Mouse (Mus musculus): ENCODE results near the gene Pick1. TPM values are rescaled to one million over a fixed set of nuclear protein-coding genes. Genes with fewer than 3 reads are reported as not detected.
A peak's percentile ranks its signal among the peaks of the same experiment; 100 is the strongest.

Gene Pick1
- 33.8 and 37.6 TPM in 2 replicates for polyA plus RNA-seq (2016; fragmentation: Nextera tagmentation; extraction: Ambion mirVana)

DNA sequence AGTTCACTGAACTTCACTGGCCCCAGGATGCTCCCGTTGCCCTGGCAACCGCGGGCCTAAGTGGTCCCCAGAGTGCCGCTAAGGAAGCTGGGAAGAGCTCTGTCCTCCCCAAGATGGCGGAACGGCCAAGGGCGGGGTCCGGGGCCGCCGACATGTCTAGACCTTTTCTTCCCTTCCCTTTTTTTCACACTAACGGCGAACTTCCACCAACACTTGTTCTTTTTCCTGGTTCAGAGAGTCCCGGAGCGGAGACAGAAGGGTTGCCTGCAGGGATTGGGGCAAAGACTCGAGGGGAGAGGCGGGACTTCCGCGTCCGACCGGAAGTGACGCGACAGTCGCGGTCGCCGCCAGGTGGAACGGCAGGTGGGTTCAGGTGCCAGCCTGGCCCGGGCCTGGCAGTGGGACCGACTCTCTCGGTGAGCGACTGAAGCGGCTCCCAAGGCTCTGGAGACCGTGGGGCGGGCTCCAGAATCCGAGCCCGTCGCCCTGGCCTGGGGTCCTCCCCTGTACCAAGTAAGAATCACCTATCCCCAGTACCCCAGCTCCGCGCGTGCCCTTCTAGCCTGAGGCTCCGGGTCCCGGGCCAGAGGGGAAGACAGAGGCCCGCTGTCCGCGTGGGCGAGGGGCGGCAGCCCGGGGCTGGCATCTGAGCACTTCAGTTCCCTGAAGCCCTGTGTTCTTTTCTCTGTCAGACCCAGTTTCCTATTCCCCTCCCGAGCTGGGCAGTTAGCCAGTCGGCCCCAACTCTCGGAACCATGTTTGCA lies at the start of gene Pick1, which contains the start of gene Gm49486:
Gene Pick1 (plus strand): TSS at position 116 of the 764 bp plus-strand sequence.
Gene Gm49486 (plus strand): TSS at position 334 of the 764 bp plus-strand sequence.
- peak; percentile 82 for ATAC-seq (ENCODE audit: insufficient number of reproducible peaks, low FRiP score)

DNA sequence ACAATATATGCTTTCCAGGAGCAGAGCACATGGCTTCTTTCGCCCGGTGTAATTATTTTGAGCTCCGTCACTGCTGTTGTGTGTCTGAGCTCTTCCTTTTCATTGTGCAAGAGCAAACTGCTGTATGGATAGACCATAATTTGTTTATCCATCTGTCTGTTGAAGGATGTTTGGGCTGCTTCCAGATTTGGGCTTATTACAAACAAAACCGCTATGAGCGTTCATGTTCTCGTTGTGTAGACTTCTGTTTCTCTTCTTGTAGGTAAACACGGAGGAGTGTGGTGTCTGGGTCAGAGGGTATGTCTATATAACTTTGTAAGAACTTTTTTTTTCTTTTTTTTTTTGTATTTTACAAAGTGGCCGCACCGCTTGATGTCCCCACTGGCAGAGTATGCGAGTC lies 43.8 kb upstream of the Pick1 start:
- H3K4me3 ChIP-seq: no peak overlapping the region
- H3K27me3 ChIP-seq (replicated peaks): 0 out of 2 replicates have a peak, but pooled peaks cover 9% of the 10 kb centered on the region
- H3K36me3 ChIP-seq: no peaks in the 10 kb centered on the region
- H3K9ac ChIP-seq: no peak overlapping the region
- ATAC-seq (ENCODE audit: insufficient number of reproducible peaks, low FRiP score): no peak
- H3K9me3 ChIP-seq (replicated peaks): no peaks in the 10 kb centered on the region
- H3K4me1 ChIP-seq (replicated peaks): no peaks in the 10 kb centered on the region
- H3K4me2 ChIP-seq: no peak overlapping the region
- H3K27ac ChIP-seq (ENCODE audit: poor library complexity, severe bottlenecking): no peak overlapping the region
- WGBS: 82% methylated on average over 10 of the region's 10 CpGs

More for the DNA sequence above, at the start of gene Pick1, which contains the start of gene Gm49486:
- Histone ChIP-seq H3K9ac (peak within 1 kb of the TSS; percentile 94), H3K4me3 (peak within 1 kb of the TSS; percentile 90), H3K9me3 (replicated peaks) (no peaks in the 10 kb centered on the region), H3K4me1 (replicated peaks) (peaks cover 8% of the 10 kb centered on the region), H3K27me3 (replicated peaks) (no peaks in the 10 kb centered on the region; the same call in 1 of the 2 replicates), H3K36me3 (peaks cover 24% of the 10 kb centered on the region), H3K27ac (ENCODE audit: poor library complexity, severe bottlenecking) (peak within 1 kb of the TSS; percentile 96), H3K4me2 (peak within 1 kb of the TSS; percentile 99)
- WGBS: 2% methylated on average over 51 of the region's 51 CpGs

DNA sequence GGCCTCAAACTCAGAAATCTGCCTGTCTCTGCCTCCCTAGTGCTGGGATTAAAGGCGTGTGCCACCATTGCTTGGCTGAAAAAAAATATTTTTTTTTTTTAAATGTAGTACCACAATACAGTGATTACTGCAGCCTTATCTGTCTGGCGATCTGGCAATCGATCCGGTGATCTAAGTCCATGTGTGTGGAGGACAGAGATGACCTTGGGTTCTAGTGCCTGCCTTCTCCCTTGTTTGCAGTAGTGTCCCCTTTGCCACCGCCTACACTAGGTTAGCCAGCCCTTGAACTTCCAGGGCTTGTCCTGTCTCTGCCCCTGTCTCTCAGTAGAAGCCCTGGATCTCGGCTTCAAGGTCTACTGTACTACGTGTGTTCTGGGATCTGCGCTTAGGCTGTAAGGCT lies 41.2 kb upstream of the Pick1 start:
- Histone ChIP-seq H3K9ac (no peak overlapping the region), H3K4me2 (no peak overlapping the region), H3K9me3 (replicated peaks) (0 out of 2 replicates have a peak, but pooled peaks cover 3% of the 10 kb centered on the region), H3K36me3 (no peaks in the 10 kb centered on the region), H3K27ac (ENCODE audit: poor library complexity, severe bottlenecking) (no peak overlapping the region), H3K4me3 (no peak overlapping the region), H3K27me3 (replicated peaks) (no peaks in the 10 kb centered on the region), H3K4me1 (replicated peaks) (peaks cover 7% of the 10 kb centered on the region)
- no peak for ATAC-seq (ENCODE audit: insufficient number of reproducible peaks, low FRiP score)
- WGBS: 84% methylated on average over 8 of the region's 8 CpGs

DNA sequence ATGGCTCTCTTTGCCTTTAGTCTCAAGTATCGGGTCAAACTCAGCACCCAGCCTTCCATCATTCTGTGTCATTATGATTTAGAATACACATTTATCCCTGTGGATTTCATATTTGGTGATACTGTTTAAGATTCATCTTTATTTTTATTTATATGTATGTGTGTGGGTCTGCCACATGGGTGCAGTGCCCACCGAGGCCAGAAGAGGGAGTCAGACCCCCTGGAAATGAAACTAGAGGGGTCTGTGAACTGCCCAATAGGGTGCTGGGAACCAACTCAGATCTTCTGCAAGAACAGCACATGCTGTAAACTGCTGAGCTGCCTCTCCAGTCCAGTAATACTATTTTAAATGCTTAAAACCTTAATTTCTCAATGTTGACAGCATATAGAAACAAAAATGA lies 37.5 kb upstream of the Pick1 start:
- Histone ChIP-seq H3K4me2 (no peak overlapping the region), H3K27me3 (replicated peaks) (no peaks in the 10 kb centered on the region), H3K4me1 (replicated peaks) (peaks cover 39% of the 10 kb centered on the region), H3K36me3 (no peaks in the 10 kb centered on the region), H3K9me3 (replicated peaks) (0 out of 2 replicates have a peak, but pooled peaks cover 3% of the 10 kb centered on the region), H3K27ac (ENCODE audit: poor library complexity, severe bottlenecking) (no peak overlapping the region), H3K4me3 (no peak overlapping the region), H3K9ac (no peak overlapping the region)
- ATAC-seq (ENCODE audit: insufficient number of reproducible peaks, low FRiP score): no peak
- WGBS: 94% methylated on average over 2 of the region's 2 CpGs

DNA sequence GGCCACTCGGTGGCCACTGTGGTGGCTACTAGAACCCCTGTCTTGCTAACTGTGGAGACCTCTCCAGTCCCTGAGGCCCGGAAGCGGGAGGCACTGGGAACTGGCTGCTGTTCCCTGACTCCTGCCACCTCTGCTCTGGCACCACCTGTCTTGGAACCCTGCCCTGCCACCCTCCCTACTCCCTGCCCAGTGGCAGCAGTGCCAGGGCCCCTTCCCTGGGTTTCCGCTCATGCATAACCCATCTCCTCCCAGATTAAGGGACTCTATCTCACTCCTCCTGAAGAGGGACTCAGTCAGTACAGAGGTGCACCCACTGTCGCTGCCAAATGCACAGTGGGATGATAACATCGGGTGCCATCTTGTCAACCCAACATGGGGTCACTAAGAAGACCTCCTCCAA lies 36.5 kb upstream of the Pick1 start:
- Histone ChIP-seq H3K9me3 (replicated peaks) (0 out of 2 replicates have a peak, but pooled peaks cover 3% of the 10 kb centered on the region), H3K4me3 (no peak overlapping the region), H3K9ac (no peak overlapping the region), H3K4me2 (no peak overlapping the region), H3K27me3 (replicated peaks) (no peaks in the 10 kb centered on the region), H3K36me3 (no peaks in the 10 kb centered on the region), H3K4me1 (replicated peaks) (peaks cover 39% of the 10 kb centered on the region), H3K27ac (ENCODE audit: poor library complexity, severe bottlenecking) (no peak overlapping the region)
- ATAC-seq (ENCODE audit: insufficient number of reproducible peaks, low FRiP score): no peak
- WGBS: 87% methylated on average over 6 of the region's 6 CpGs

DNA sequence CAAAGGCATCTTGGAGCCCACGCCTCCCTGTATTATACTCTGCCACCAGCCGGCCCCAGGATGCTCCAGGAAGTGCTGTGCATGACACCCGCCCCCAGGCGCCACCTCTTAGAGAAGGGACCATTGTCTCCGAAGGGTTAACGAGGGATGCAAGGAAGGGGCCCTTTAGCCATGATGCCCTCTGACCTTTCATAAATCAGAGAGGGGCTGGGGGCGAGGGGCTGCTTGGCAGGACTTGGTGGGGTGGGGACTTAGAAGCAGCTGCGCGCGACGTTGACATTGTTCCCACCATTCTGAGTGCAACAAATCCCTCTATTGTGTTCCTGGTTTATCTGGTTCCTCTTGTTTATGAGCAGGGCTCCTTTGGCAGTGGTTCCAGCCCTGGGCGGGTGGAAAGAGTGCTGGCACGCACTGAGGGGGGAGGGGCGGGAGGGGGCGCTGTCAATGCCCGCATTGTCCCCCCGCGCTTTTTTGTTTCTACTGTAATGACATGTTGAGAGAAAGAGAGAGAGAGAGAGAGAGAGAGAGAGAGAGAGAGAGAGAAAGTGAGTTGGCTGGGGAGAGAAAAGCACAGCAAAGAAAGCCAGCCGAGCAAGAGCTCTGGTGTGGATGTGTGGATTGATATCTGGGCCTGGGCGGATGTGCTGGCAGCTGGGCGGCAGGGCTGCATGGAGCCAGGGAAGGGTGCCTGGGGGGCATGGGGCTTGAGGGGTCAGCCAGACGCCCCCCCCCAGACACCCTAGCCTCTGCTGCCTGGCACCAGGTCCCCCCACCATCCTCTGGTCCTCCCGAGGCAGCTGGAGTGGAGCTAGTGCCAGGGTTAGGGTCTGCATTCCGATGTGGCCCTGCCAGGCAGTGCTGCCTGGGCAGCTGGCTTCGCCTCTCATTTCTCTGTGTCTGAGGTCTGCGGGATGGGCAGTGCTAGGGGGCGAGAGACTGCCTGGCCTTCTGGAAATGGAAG lies 35.8 kb upstream of the Pick1 start:
- Histone ChIP-seq H3K9ac (0 out of 2 replicates have a peak overlapping the region, but pooled peaks have one; percentile 48), H3K4me2 (peak overlapping the region; percentile 41), H3K4me3 (no peak overlapping the region), H3K9me3 (replicated peaks) (0 out of 2 replicates have a peak, but pooled peaks cover 3% of the 10 kb centered on the region), H3K27ac (ENCODE audit: poor library complexity, severe bottlenecking) (peak overlapping the region; percentile 70), H3K4me1 (replicated peaks) (peaks cover 39% of the 10 kb centered on the region), H3K27me3 (replicated peaks) (no peaks in the 10 kb centered on the region), H3K36me3 (no peaks in the 10 kb centered on the region)
- peak; percentile 74 for ATAC-seq (ENCODE audit: insufficient number of reproducible peaks, low FRiP score)
- WGBS: 42% methylated on average over 27 of the region's 27 CpGs

DNA sequence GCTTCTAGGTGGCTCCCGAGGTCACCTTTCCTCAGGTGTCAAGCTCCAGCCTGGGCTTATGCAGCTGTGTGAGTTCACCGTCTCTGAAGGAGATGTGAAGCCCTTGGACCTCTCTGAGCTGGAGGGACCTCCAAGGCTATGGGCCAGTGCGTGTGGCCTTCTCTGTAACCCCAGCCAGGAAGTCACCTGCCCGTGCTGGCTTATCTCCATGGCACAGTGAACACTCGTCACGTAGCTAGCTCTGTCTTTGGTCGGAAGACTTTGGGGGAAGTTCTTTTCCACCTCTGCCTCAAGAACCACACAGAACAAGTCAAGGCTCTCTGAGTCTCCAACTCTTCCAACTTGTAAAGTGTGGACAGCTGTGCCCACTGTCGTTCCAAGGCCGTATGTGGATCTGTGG lies 34.9 kb upstream of the Pick1 start:
- Histone ChIP-seq H3K36me3 (no peaks in the 10 kb centered on the region), H3K4me2 (no peak overlapping the region), H3K9me3 (replicated peaks) (0 out of 2 replicates have a peak, but pooled peaks cover 3% of the 10 kb centered on the region), H3K4me3 (no peak overlapping the region), H3K9ac (no peak overlapping the region), H3K27ac (ENCODE audit: poor library complexity, severe bottlenecking) (no peak overlapping the region), H3K4me1 (replicated peaks) (peaks cover 46% of the 10 kb centered on the region), H3K27me3 (replicated peaks) (no peaks in the 10 kb centered on the region)
- ATAC-seq (ENCODE audit: insufficient number of reproducible peaks, low FRiP score): no peak
- WGBS: 56% methylated on average over 9 of the region's 9 CpGs

DNA sequence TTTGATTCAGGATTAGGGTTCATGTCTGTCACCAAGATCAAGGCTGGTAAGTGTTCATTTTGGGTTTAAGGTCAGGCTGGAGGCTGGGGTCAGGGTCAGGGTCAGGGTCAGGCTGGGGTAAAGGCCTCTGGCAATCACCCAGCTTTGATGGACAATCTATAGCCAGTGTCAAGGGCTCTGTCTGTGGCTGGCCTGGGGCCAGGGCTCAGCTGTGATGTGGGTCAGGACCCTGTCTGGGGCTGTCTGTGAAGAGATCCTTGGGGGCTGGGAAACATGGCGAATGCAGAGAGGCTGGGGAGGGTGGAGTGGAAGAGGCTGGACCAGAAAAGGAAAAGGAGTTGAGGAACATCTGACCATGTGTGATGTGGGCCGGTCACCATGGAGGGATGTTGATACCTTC lies 34.0 kb upstream of the Pick1 start:
- peaks cover 47% of the 10 kb centered on the region for H3K4me1 ChIP-seq (replicated peaks)
- H3K4me3 ChIP-seq: no peak overlapping the region
- 0 out of 2 replicates have a peak, but pooled peaks cover 3% of the 10 kb centered on the region for H3K9me3 ChIP-seq (replicated peaks)
- no peaks in the 10 kb centered on the region for H3K27me3 ChIP-seq (replicated peaks)
- ATAC-seq (ENCODE audit: insufficient number of reproducible peaks, low FRiP score): no peak
- no peak overlapping the region for H3K9ac ChIP-seq
- 80% methylated on average over 2 of the region's 2 CpGs for WGBS
- H3K36me3 ChIP-seq: no peaks in the 10 kb centered on the region
- H3K27ac ChIP-seq (ENCODE audit: poor library complexity, severe bottlenecking): no peak overlapping the region
- no peak overlapping the region for H3K4me2 ChIP-seq

DNA sequence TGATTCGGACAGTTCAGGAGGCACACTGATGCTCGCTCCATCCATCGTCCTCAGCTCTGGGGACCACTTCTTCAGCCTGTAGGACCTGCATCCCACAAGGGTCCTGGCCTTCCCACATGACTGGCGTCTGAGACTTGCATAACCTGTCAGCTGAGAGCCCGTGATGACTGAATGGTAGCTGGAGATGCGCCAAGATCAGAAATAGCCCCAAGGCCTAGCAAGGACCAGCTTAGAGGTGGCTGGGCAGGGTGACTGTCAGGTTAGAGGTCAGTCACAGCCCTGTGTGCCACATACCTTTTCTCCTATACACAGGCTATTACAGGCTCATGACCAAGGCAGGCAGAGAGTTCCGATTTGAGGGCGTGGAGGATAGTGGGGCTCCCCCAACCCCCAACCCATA lies 33.5 kb upstream of the Pick1 start:
- Histone ChIP-seq H3K4me3 (no peak overlapping the region), H3K36me3 (no peaks in the 10 kb centered on the region), H3K9me3 (replicated peaks) (0 out of 2 replicates have a peak, but pooled peaks cover 3% of the 10 kb centered on the region), H3K27ac (ENCODE audit: poor library complexity, severe bottlenecking) (0 out of 2 replicates have a peak overlapping the region, but pooled peaks have one; percentile 8), H3K27me3 (replicated peaks) (no peaks in the 10 kb centered on the region), H3K9ac (no peak overlapping the region), H3K4me1 (replicated peaks) (peaks cover 47% of the 10 kb centered on the region), H3K4me2 (no peak overlapping the region)
- ATAC-seq (ENCODE audit: insufficient number of reproducible peaks, low FRiP score): 0 out of 2 replicates have a peak, but pooled peaks have one; percentile 13
- WGBS: 60% methylated on average over 8 of the region's 8 CpGs

DNA sequence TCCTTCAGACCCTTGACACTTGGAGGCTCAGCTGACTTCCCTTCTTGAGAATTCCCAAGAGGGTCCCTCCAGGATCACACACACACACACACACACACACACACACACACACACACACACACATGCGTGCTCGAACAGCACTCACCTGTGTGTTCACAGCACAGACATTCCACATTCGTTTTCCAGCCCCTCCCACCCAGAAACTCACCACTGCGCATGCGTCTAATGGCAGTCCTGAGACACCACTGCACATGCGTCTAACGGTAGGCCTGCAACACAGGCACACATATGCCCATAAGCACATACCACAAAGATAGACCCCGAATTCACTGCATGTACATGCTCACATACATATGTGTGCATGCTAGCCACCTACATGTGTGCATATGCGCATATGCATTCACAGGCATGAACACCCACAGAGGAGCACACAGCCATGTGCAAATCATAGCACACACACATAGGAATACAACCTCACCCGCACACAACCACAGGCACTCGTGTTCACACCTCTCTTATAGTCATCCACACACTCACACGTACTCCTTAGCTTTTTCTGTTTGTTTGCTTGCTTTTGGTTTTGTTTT lies 29.5 kb upstream of the Pick1 start:
- H3K27me3 ChIP-seq (replicated peaks): peaks cover 18% of the 10 kb centered on the region
- ATAC-seq (ENCODE audit: insufficient number of reproducible peaks, low FRiP score): no peak

More for the DNA sequence above, 29.5 kb upstream of the Pick1 start:
- no peak overlapping the region for H3K27ac ChIP-seq (ENCODE audit: poor library complexity, severe bottlenecking)
- H3K9me3 ChIP-seq (replicated peaks): no peaks in the 10 kb centered on the region
- H3K9ac ChIP-seq: no peak overlapping the region
- peaks cover 48% of the 10 kb centered on the region for H3K4me1 ChIP-seq (replicated peaks)
- H3K4me2 ChIP-seq: no peak overlapping the region
- WGBS: 86% methylated on average over 12 of the region's 12 CpGs
- H3K4me3 ChIP-seq: no peak overlapping the region
- H3K36me3 ChIP-seq: no peaks in the 10 kb centered on the region
